43 mouse cellular contexts compared by ENCODE assay signal in genomic region chr7:105141275-105141674, GRCm38 (mm10). TPM values are rescaled to one million over a fixed set of nuclear protein-coding genes. Genes with fewer than 3 reads are reported as not detected.
"Had no signal": no experiment of that assay in that cellular context is flagged by ENCODE, and none has a peak within 500 bp of the region (broad histone marks: within the 10 kb centered on the region; RNA-seq: fewer than 3 reads in every experiment).

No protein-coding gene starts in this region.

- H3K4me2 ChIP-seq: heart, embryonic 11.5 days; heart, embryonic 12.5 days; heart, embryonic 13.5 days; heart, embryonic 15.5 days; hindbrain, embryonic 12.5 days; hindbrain, embryonic 13.5 days; hindbrain, embryonic 14.5 days; hindbrain, embryonic 15.5 days; intestine, embryonic 15.5 days; kidney, embryonic 15.5 days had no signal

- H3K9ac ChIP-seq: heart, embryonic 12.5 days; heart, embryonic 13.5 days; heart, embryonic 15.5 days; hindbrain, embryonic 12.5 days; hindbrain, embryonic 13.5 days; hindbrain, embryonic 14.5 days; hindbrain, embryonic 15.5 days; intestine, embryonic 15.5 days; kidney, embryonic 15.5 days had no signal

- H3K27ac ChIP-seq: heart, adult 2 months; heart, embryonic 10.5 days; heart, embryonic 13.5 days; heart, embryonic 15.5 days; hindbrain, embryonic 10.5 days; hindbrain, embryonic 12.5 days; hindbrain, embryonic 13.5 days; hindbrain, embryonic 14.5 days; hindbrain, embryonic 15.5 days; hindbrain, postnatal 0 days; intestine, embryonic 15.5 days; kidney, embryonic 15.5 days; kidney, postnatal 0 days; layer of hippocampus, adult 2 months had no signal

- H3K27me3 ChIP-seq: heart, embryonic 12.5 days; heart, embryonic 13.5 days; heart, embryonic 15.5 days; hindbrain, embryonic 12.5 days; hindbrain, embryonic 13.5 days; hindbrain, embryonic 15.5 days; intestine, embryonic 15.5 days; kidney, embryonic 15.5 days had no signal

- ATAC-seq: hindbrain, embryonic 16.5 days; hindbrain, postnatal 0 days; inflammation-experienced regulatory T-cells, adult 6 months; intestine, embryonic 15.5 days; intestine, embryonic 16.5 days; intestine, postnatal 0 days had no signal

- H3K4me1 ChIP-seq: heart, embryonic 10.5 days; heart, embryonic 12.5 days; heart, embryonic 13.5 days; heart, embryonic 15.5 days; hindbrain, embryonic 10.5 days; hindbrain, embryonic 12.5 days; hindbrain, embryonic 13.5 days; hindbrain, embryonic 15.5 days; intestine, embryonic 15.5 days; kidney, embryonic 15.5 days had no signal

- H3K36me3 ChIP-seq: heart, embryonic 10.5 days; heart, embryonic 12.5 days; heart, embryonic 13.5 days; heart, embryonic 15.5 days; hindbrain, embryonic 10.5 days; hindbrain, embryonic 12.5 days; hindbrain, embryonic 13.5 days; hindbrain, embryonic 15.5 days; intestine, embryonic 15.5 days; kidney, embryonic 15.5 days had no signal

- DNase-seq: heart, adult 2 months; heart, postnatal 10 days; heart, postnatal 14 days; heart, postnatal 36 days; heart, postnatal 4 days; kidney, adult 11 months; kidney, adult 18-20 months; kidney, adult 2 months; kidney, adult 8-10 months; kidney, adult 9 months; kidney, postnatal 10 days; kidney, postnatal 14 days; kidney, postnatal 25 days; kidney, postnatal 36 days; kidney, postnatal 4 days; layer of hippocampus, adult 9-11 months had no signal

- H3K4me3 ChIP-seq: heart, adult 2 months; heart, embryonic 10.5 days; heart, embryonic 12.5 days; heart, embryonic 13.5 days; heart, embryonic 15.5 days; hindbrain, embryonic 10.5 days; hindbrain, embryonic 12.5 days; hindbrain, embryonic 13.5 days; hindbrain, embryonic 15.5 days; intestine, embryonic 15.5 days; kidney, embryonic 15.5 days; layer of hippocampus, adult 2 months had no signal

- H3K9me3 ChIP-seq: heart, embryonic 10.5 days; heart, embryonic 12.5 days; heart, embryonic 13.5 days; heart, embryonic 15.5 days; hindbrain, embryonic 10.5 days; hindbrain, embryonic 12.5 days; hindbrain, embryonic 13.5 days; hindbrain, embryonic 15.5 days; intestine, embryonic 15.5 days; kidney, embryonic 15.5 days had no signal

RNA-seq across cellular contexts. Expression of gene Olfr683, which starts 5.5 kb away (rescaled TPM):
- polyA plus RNA-seq: heart, adult 2 months; heart, embryonic 10.5 days; heart, embryonic 11.5 days; heart, embryonic 12.5 days; heart, embryonic 13.5 days; heart, embryonic 14.5 days; heart, embryonic 15.5 days; heart, embryonic 16.5 days; heart, postnatal 0 days; hindbrain, embryonic 10.5 days; hindbrain, embryonic 11.5 days; hindbrain, embryonic 12.5 days; hindbrain, embryonic 13.5 days; hindbrain, embryonic 14.5 days; hindbrain, embryonic 15.5 days; hindbrain, embryonic 16.5 days; hindbrain, postnatal 0 days; inflammation-experienced regulatory T-cells, adult 6 months; intestine, embryonic 14.5 days; intestine, embryonic 15.5 days; intestine, embryonic 16.5 days; intestine, postnatal 0 days; kidney, adult 2 months; kidney, embryonic 14.5 days; kidney, embryonic 15.5 days; kidney, embryonic 16.5 days; kidney, postnatal 0 days; large intestine, adult 2 months had no signal

RNA-seq across cellular contexts. Expression of gene Olfr684, which starts 22.2 kb away (rescaled TPM):
- polyA plus RNA-seq: heart, adult 2 months; heart, embryonic 10.5 days; heart, embryonic 11.5 days; heart, embryonic 12.5 days; heart, embryonic 13.5 days; heart, embryonic 14.5 days; heart, embryonic 15.5 days; heart, embryonic 16.5 days; heart, postnatal 0 days; hindbrain, embryonic 10.5 days; hindbrain, embryonic 12.5 days; hindbrain, embryonic 13.5 days; hindbrain, embryonic 14.5 days; hindbrain, embryonic 15.5 days; hindbrain, embryonic 16.5 days; hindbrain, postnatal 0 days; intestine, embryonic 14.5 days; intestine, embryonic 15.5 days; intestine, embryonic 16.5 days; intestine, postnatal 0 days; kidney, adult 2 months; kidney, embryonic 14.5 days; kidney, embryonic 15.5 days; kidney, embryonic 16.5 days; kidney, postnatal 0 days; large intestine, adult 2 months had no signal

RNA-seq across cellular contexts. Expression of gene Olfr681, which starts 24.6 kb away (rescaled TPM):
- polyA plus RNA-seq: heart, adult 2 months; heart, embryonic 10.5 days; heart, embryonic 11.5 days; heart, embryonic 12.5 days; heart, embryonic 13.5 days; heart, embryonic 14.5 days; heart, embryonic 15.5 days; heart, embryonic 16.5 days; heart, postnatal 0 days; hindbrain, embryonic 10.5 days; hindbrain, embryonic 11.5 days; hindbrain, embryonic 12.5 days; hindbrain, embryonic 13.5 days; hindbrain, embryonic 14.5 days; hindbrain, embryonic 15.5 days; hindbrain, embryonic 16.5 days; hindbrain, postnatal 0 days; inflammation-experienced regulatory T-cells, adult 6 months; intestine, embryonic 14.5 days; intestine, embryonic 15.5 days; intestine, embryonic 16.5 days; intestine, postnatal 0 days; kidney, adult 2 months; kidney, embryonic 14.5 days; kidney, embryonic 15.5 days; kidney, embryonic 16.5 days; kidney, postnatal 0 days; large intestine, adult 2 months had no signal

RNA-seq across cellular contexts. Expression of gene Olfr685, which starts 44.5 kb away (rescaled TPM):
- polyA plus RNA-seq: heart, adult 2 months; heart, embryonic 10.5 days; heart, embryonic 11.5 days; heart, embryonic 12.5 days; heart, embryonic 13.5 days; heart, embryonic 14.5 days; heart, embryonic 15.5 days; heart, embryonic 16.5 days; heart, postnatal 0 days; hindbrain, embryonic 10.5 days; hindbrain, embryonic 11.5 days; hindbrain, embryonic 12.5 days; hindbrain, embryonic 13.5 days; hindbrain, embryonic 14.5 days; hindbrain, embryonic 15.5 days; hindbrain, embryonic 16.5 days; hindbrain, postnatal 0 days; inflammation-experienced regulatory T-cells, adult 6 months; intestine, embryonic 14.5 days; intestine, embryonic 15.5 days; intestine, embryonic 16.5 days; intestine, postnatal 0 days; kidney, adult 2 months; kidney, embryonic 14.5 days; kidney, embryonic 15.5 days; kidney, embryonic 16.5 days; kidney, postnatal 0 days; large intestine, adult 2 months had no signal

RNA-seq across cellular contexts. Expression of gene Olfr680-ps1, which starts 48.7 kb away (rescaled TPM):
- polyA plus RNA-seq: heart, adult 2 months; heart, embryonic 10.5 days; heart, embryonic 11.5 days; heart, embryonic 12.5 days; heart, embryonic 13.5 days; heart, embryonic 14.5 days; heart, embryonic 15.5 days; heart, embryonic 16.5 days; heart, postnatal 0 days; hindbrain, embryonic 10.5 days; hindbrain, embryonic 11.5 days; hindbrain, embryonic 12.5 days; hindbrain, embryonic 13.5 days; hindbrain, embryonic 14.5 days; hindbrain, embryonic 15.5 days; hindbrain, embryonic 16.5 days; hindbrain, postnatal 0 days; inflammation-experienced regulatory T-cells, adult 6 months; intestine, embryonic 14.5 days; intestine, embryonic 15.5 days; intestine, embryonic 16.5 days; intestine, postnatal 0 days; kidney, adult 2 months; kidney, embryonic 14.5 days; kidney, embryonic 15.5 days; kidney, embryonic 16.5 days; kidney, postnatal 0 days; large intestine, adult 2 months had no signal
